Mouse (Mus musculus): ENCODE data around the gene Palm2.

The Palm2 gene

GRCm38 (mm10) chr4:57569711-57570110, 135.7 kb downstream of the Palm2 start:
- DNase-seq = no peak

- DNase-seq = no peak
Observed at GRCm38 (mm10) chr4:57570229-57570628, 136.2 kb downstream of the Palm2 start.

DNA sequence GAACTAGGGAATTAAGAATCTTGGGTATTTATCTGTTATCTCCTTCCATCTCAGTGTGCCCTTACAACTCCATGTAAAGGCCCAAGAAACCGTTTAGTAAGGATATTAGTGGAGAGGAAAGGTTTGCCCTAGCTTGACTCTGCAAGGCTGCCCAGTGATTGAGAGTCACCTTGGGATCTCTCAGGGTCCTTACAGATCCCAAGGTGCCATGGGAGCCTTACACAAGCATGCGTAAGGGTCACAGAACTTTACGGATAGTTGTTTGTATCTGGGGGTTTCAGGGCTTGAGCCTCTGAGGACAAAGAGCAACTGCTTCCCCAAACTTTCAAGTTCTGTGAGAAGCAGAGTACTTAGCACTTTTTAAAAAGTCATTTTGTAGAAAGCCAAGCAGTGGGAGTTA, 140.1 kb downstream of the Palm2 start:
- no peak for DNase-seq

- no peak for DNase-seq
Observed at GRCm38 (mm10) chr4:57574646-57575045, 140.6 kb downstream of the Palm2 start.

- no peak for DNase-seq
Observed at GRCm38 (mm10) chr4:57575686-57576085, 141.6 kb downstream of the Palm2 start.

GRCm38 (mm10) chr4:57576095-57576494, 142.0 kb downstream of the Palm2 start:
- DNase-seq = no peak

GRCm38 (mm10) chr4:57579683-57580082, 145.6 kb downstream of the Palm2 start:
- no peak for DNase-seq

DNA sequence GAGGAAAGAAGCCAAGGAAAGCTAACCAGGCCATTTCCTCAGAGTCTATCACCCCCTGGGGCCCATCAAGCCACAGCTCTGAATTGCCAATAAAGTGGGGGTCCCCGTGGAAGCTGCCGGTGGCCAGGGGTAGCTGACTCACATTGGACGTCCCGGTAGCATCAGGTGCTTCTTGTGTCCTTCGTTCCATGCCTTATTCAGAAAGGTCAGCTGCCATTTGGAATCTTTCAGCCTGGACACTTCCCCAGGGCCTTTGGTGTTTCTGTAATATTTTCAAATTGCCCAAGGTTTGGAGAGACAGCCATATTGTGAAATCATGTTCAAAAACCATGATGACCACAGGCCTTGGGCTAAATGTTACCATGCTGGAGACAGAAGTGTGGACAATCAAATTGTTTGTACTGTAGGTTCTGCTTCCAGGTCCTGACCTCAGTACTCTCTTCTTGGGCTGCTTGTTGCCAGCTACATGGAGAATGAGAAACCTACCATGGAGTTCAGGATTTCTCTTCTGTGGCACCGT, 151.3 kb downstream of the Palm2 start:
- no peak for DNase-seq

GRCm38 (mm10) chr4:57586933-57587658, 153.0 kb downstream of the Palm2 start:
- no peak for DNase-seq

GRCm38 (mm10) chr4:57588356-57588755, 154.3 kb downstream of the Palm2 start:
- no peak for DNase-seq

- DNase-seq = no peak
Observed at GRCm38 (mm10) chr4:57592751-57593150, 158.7 kb downstream of the Palm2 start.

- no peak for DNase-seq
Observed at GRCm38 (mm10) chr4:57599946-57600345, 165.9 kb downstream of the Palm2 start.

GRCm38 (mm10) chr4:57600685-57601457, 166.8 kb downstream of the Palm2 start:
- no peak for DNase-seq

GRCm38 (mm10) chr4:57601458-57601835, 167.4 kb downstream of the Palm2 start:
- DNase-seq = no peak

DNA sequence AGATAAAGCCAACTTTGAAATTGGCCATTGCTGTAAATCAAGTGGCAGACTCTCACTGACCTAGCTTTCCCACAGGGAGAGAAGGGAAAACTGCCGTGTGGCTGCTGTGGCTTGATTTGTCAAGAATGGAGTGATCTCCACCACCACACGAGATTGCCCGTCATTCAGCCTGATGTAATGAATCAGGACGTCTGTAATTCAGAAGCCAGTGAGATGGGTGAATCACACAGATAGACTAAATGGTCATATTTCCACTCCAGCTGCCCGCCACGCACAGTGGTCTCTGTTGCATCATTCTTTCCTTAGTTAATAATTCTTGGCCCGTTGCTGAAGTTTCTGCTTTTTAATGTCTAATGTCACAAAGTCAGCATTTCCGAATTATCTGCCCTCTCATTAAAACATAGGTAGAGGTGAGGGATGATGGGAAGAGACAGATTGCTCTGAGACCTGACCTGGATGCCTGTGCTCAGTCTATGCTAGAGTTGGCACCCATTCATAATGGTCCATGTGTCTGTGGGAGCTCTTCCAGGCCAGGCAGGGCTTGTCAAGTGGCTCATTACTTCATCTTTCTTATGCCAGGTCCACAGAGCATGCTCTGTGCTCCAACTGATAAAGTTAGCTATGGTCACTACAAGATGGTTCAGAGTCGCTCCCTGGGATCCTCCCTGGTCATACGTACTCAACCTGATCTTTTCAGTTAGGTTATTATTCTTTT, 168.0 kb downstream of the Palm2 start:
- DNase-seq = no peak

- no peak for DNase-seq
Observed at GRCm38 (mm10) chr4:57606258-57606657, 172.2 kb downstream of the Palm2 start.

DNA sequence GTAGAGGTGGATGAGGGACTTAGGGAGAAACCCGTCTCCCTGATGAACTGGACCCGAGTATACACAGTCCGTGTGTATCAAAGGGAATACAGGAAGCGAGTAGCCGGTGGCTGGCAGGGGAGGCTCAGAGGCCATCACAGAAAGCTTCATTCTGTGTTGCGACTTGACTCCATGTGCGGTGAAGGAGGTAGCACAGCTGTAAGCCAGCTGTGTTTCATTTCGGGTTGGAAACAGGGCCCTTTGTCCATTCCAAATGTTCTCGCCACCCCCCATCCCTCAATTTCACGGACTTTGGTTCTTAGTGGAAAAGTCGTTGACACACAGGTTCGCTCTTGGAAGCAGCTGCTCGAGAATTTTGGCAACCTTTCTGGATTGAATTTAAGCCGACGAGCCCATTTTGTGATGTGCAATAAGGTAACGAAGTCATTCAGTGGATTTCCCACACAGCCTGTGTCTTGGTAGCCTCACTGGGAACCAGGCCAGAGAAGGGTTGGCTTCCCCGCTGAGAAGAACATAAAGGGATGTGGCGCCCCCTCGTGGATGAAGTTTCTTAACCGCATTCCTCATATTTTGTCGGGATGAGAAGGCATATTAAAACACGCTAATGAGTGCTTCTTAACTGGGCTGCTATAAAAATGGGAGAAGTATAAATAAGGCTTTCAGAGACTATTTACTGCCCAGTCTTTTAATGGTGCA, 173.3 kb downstream of the Palm2 start:
- DNase-seq = peak; percentile 53 to 88

- no peak for DNase-seq
Observed at GRCm38 (mm10) chr4:57611303-57612077, 177.4 kb downstream of the Palm2 start.

DNA sequence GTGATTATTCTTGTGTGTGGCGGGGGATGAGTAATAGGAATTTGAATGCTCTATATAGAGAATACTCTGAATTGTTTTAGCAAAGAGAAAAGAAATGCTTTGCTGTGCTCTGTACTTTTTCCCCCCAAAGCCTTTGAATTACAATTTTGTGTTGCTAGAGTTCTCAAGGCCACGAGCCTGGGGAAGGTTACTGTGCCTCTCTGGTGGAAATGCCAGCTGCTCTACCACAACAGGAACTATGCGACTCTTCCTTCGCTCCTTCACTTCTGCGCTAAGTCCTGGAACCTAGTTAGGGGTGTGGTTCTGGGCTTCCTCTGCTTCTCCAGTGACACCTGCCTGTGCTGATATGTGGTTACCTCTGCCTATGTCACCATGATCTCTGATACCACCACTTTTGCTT, 178.7 kb downstream of the Palm2 start:
- no peak for DNase-seq

DNA sequence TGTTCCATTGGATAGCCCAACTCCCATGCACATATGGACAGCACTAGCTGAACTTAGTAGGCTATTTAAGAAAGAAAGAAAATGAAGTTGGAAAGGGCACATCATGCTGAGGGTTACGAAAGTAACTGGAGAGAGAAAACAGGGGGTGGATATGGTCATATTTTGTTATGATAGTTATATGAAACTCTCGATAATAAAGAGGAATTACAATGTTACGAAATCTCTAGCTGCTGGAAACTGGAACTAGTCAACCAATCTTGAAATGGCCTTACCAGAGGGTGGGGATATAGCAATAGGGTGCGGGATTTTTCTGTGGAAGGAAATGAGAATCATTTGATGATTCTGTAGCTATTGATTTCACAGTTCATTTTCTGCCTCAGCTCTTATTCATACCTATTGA, 180.6 kb downstream of the Palm2 start:
- DNase-seq = no peak

- DNase-seq = no peak
Observed at GRCm38 (mm10) chr4:57618743-57619142, 184.7 kb downstream of the Palm2 start.

DNA sequence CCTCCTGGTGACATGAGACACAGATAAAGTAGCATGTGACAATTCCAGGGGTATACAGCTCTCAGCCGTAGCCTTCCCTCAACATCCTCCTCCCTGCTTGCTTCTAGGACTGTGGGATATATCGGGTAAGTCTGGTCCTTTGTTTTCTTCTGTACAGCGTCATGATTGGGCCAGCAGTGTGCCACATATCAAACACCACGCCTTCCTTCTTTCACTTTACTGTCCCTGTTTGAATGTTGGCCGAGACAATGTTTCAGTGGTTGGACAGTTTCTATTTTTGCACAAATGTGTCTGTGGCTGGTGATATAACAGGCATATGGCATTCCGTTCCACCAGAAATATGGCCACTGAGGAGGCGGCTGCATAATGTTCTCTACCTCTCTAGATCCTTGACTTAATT, 188.8 kb downstream of the Palm2 start:
- DNase-seq = no peak

All from kidney, adult 8-10 months (tissue).